Mouse (Mus musculus) ovary, postnatal 14 days (tissue): ENCODE measurements around the gene Tldc1.

ENCODE experiments used
- DNase-seq: peaks from one replicate; pipeline ENCODE4 v3.0.0; 2022; ENCODE audit warnings: low spot score

The Tldc1 gene

DNA sequence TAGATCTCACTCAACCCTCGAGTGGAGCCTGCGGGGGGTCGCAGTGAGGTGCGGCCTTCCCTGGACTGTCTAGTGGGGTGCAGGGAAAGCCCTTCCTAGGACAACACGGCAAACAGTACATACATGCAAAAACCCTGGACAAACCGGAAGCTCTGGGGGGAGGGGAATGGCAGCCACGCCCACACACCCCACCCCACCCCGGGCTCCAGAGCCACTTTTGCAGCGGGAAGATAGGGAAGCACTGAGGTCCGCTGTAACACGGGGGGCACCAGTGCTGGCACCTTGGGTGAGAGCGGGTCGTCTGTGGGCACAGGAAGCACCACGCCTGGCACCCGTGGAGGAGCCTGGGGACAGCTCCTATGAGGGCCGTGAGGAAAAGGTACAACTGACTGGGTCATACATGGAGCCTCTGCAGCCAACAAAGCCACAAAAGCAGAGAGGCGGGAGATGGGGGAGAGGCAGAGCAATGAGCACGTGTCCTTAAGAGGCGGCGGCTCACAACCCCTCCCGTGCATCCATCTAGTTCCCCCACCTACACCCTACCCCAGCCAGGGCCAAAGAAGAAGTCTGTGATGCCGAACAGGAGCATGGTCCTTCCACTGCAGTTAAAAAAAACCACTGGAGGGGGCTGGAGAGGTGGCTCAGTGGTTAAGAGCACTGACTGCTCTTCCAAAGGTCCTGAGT, 12.3 kb downstream of the Tldc1 start:
- DNase-seq, result no peak

DNA sequence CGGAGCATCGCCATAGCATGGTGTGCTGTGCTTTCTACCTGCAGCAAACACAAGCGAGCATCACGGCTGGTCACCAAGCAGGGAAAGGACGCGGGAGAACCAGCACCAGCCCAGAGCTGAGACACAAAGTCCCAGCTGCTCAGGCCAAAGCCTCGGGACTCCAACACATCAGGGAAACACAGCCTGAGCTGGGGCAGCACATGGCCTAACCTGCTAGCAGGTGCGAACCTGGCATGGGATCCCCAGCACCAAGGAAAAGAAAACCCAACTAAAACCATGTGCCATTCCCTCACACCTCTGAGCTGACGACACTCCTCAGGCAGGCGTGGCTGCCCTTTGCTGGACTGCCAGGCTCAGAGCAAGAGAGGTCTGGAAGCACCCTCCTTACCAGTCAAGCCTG, 12.9 kb downstream of the Tldc1 start:
- DNase-seq, result no peak

DNA sequence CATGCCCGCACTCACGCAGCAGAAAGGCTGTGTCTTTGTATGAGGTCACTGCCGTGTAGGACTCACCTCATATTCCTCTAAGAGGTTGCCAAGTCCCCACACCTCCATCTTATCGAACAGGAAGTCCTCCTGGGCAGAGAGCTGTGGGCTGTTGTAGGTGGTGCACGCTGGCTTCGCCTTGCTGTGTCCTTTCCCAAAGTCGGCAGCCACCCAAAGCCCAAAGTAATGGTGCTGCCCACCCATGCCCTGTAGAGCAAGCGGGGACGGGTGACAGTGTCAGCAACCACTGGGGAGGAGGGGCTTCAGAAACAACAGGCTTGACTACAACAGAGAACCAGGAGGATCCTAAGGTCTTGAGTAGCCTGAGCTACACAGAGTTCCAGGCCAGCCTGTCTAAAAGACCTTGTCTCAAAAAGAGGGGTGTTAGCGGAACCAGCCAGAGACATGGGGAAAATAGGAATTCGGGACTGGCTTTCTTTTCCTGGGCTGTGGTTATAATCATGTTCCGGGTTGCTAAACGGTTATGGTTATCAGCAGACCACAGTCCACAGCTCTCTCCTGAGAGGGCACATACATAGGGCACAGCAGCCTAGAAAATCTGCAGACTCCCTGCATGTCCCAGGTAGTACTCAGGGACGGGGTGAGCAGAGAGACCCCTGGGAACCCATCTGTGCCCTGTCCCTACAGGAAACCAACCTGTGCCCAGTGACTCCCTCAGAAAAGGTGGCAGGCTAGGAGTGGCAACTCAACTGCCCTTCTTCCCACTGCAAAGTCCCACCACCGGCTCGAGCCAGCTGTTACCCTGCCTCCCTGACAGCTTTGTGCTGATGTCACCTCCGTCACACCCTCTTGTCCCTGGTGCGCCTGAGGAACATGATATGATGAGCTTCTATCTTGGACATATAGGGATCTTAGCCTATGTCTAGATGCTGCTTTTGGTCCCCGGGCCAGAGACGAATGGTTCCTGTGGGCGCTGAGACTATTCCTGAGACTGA, 15.7 kb downstream of the Tldc1 start:
- DNase-seq, result no peak

GRCm38 (mm10) chr8:119761692-119762091, 16.5 kb downstream of the Tldc1 start:
- DNase-seq, result no peak

DNA sequence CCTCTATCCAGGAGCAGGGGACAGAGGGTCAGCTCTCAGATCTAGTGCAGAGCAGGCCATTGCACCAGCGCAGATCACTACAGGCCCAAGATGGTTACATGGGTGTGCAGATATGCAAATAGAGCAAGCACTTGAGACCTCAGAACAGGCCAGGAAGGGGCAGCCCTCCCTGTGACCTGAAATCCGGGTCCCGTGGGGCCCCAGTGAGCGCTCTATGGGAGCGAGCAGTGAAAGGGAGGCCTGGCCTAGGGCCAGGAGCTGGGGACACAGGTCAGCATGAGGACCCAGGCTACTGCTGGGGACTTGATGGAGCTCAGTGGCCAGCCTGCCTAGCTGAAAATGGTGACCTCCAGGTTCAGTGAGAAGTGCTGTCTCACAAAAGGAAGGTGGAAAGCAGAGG, 21.7 kb downstream of the Tldc1 start:
- DNase-seq, result no peak

DNA sequence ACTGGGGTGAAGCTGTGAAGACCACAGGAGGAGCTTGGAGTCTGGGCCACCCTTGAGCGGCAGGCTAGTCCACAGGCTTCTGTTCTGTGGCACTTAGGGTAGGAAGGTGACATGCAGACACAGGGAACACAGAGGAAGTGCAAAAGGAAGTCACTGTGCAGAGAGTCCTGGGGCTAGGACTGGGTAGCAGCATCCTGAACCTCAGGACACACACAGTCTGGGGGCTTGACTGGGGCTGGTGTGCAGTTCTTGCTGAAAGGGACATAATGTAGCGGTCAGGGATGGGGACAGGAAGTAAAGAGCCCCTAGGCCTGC, 22.1 kb downstream of the Tldc1 start:
- DNase-seq, result no peak

GRCm38 (mm10) chr8:119755238-119756146, 22.7 kb downstream of the Tldc1 start:
- DNase-seq, result no peak

GRCm38 (mm10) chr8:119744604-119745003, 33.6 kb downstream of the Tldc1 start:
- no peak for DNase-seq

DNA sequence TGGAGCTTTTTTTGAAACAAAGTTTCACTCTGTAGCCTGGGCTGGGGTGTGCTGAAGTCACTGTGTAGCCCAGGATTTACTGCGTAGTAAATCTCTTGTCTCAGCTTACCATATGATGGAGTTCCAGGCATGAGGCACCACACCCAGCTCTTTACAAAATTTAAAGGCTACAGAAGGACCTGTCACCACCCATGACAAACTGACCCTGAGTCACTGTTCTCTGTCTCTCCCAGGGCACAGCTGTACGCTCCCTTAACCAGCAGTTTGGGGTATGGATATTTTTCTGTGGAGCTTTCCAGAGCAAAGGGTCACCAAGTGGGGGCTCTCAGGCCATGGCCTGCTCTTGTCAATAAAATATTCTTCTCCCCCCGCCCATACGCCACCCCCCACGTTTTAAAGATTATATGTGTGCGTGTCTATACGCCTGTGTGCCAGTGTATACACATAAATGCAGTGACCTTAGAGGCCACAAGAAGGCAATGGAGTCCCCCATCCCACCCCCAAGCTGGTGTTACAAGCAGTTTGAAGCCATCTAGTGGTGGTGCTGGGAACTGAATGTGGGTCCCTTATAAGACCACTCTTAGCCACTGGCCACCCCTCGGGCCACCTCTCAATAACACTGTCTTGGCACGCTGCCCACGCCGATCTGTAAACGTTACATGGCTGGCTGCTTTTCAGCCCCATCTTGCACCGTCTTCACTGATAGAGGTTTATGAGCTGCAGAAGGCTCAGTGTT, 34.8 kb downstream of the Tldc1 start:
- peak; percentile 29 for DNase-seq

DNA sequence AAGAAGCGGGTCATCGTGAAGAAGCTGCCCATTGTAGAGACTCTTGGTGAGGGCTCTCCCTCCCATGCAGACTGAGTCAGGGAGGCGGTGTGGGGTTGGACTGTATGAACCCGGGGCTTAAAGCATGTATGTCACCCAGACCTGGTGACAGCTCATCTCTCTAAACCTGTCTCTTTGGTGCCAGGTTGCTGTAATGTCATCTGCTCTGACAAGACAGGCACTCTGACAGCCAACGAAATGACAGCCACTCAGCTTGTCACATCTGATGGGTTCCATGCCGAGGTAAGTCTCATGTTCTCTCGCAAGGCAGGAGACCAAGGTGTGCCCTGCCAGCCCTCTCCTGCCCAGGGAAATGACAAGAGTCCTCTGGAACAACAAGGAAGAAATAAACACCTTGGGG, 35.8 kb downstream of the Tldc1 start:
- no peak for DNase-seq

GRCm38 (mm10) chr8:119740634-119741033, 37.6 kb downstream of the Tldc1 start:
- DNase-seq, result no peak

DNA sequence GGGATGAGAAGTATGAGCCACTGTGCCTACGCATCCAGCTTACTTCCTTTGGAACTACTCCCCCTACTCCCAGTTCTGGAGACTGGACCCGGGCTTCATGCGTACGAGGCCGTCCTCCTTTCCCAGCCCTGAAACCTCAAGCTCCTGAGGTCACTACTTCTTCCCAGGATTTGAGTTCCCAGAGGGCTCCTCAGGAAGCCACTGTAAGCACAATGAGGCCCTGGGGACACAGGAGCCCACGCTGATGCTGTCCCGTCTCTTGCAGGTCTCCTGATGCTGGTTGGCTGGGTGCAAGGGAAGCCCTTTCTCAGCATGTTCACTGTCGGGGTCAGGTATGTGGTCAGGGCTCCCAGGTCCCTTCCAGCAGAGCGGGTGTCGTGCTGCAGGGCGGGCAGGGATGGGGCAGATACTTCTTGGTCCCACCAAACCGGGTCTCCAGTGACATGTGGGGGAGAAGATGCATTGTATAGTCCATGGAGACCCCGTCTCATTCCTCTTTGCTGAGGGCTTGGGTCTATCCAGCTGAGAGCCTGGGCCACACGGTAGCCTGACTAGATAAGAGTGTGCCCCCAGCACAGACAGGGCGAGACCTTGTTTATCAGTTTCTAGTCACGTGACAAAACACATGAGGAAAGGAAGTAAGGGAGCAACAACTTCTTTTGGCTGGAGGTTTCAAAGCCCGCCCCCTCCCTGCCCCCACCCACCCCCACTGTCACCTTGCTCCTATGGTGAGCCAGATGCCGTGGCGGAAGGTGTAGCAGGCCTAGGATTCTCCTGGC, 39.9 kb downstream of the Tldc1 start:
- DNase-seq, result no peak

- DNase-seq, result no peak
Observed at GRCm38 (mm10) chr8:119737093-119737900, 40.9 kb downstream of the Tldc1 start.

GRCm38 (mm10) chr8:119736348-119736917, 41.8 kb downstream of the Tldc1 start:
- DNase-seq, result no peak

DNA sequence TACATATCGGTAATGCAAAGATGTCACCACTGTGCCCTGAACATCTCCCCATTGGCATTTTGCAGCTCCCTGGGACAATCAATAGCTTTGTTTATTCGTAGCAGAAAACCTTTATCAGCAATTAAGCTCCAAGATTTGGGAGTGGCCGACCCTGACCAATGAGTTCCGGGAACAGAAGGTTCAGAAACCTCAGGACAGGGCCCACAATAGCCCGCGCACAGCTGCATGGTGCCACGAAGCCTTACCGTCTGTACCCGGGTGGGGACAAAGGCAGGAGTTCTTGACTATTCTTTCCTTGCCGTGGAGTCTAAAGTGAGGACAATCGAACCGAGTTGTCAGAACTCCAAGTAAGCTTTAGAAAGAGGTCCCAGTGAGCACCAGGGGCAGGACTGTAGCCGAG, 46.1 kb downstream of the Tldc1 start:
- DNase-seq, result no peak

DNA sequence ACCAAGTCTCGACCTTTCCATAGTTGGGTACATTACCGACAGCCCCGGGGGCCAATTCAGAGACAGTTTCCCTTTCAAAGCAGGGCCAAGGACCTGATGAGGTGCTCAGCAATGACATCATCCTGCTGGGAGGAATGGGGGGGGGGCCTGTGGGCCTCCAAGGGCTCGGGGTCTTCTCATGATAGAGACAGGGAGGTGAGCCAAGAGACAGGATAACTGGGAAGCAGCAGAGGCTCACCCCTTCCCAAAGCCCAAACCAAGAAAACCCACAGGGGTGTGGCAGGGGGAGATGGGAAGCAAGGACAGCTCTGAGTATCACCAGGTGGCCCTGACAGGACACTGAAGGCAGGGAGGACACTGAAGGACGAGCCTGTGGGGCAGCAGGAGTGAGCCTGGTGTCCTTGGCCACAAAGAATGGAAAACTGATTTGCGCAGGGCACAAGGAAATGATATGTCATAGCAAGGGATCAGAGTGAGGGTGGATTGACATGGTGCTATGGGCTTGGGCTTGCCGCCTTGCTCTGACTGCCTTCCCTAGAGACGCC, 49.8 kb downstream of the Tldc1 start:
- DNase-seq, result no peak

DNA sequence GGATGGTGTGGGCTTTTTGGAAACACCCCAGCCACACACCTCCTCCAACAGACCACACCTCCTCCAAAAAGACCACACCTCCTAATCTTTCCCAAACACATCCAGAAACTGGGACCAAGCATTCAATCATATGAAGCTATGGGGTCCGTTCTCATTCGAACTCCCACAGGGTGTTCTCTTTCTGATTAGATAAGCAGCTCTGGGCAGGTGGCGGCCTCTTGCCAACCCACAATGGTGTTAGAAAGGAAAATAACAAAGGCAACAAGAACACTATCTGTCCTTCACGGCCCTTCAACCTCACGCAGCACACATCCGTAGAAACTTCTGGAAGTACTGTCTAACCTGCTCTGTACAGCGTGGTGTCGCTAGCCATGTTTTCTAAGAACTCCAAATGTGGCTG, 51.1 kb downstream of the Tldc1 start:
- no peak for DNase-seq

DNA sequence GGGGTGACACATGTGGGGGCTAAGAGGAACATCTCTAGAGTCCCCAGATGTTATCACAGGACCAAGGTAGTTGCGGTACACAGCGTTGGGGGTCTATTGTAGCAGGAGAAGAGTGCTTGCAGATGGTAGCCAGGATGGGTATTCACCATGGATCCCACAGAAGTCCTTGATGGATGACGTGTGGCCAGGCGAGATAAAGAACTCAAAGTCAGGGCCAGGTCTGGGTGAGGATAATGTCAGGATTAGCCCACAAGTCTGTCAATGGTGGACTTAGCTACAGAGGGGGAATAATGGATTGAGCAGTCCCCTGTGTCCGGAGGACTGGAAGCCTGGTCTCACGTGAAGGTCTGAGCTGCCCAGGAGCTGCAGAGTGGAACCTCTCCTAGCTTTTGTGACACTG, 53.6 kb downstream of the Tldc1 start:
- DNase-seq, result no peak

GRCm38 (mm10) chr8:119723676-119724075, 54.5 kb downstream of the Tldc1 start:
- no peak for DNase-seq
